Mouse (Mus musculus) C2C12 (cell line): ENCODE measurements around the gene Sept14.

Experiments used
- CTCF ChIP-seq: IDR thresholded peaks from one replicate; pipeline ENCODE4 v1.5.1; 2011; ENCODE audit not compliant: control insufficient read depth, insufficient read depth, insufficient read length
- MYOD1 ChIP-seq: IDR thresholded peaks from one replicate; pipeline ENCODE4 v1.6.1; 2011; ENCODE audit warnings: low read depth; ENCODE audit not compliant: control insufficient read depth, insufficient read length

DNA sequence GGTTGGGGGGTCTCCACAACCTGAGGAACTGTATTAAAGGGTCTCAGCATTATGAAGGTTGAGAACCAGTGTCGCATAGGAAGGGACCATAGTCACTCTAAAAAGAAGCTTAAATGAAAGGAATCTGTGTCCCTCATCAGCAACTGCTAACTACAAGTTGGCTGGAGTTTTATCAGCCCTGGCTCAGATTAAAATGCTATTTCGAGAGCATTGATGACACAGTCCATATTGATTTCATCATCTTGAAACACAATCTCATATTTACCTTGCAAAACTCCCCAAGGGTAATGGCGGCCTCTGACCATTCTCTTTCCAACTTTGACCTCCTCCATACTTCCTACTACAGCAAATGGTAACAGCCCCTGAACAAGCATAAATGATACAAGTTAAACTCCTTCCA lies 17.8 kb downstream of the Sept14 start:
- no peak for TF ChIP-seq MYOD1
- no peak for TF ChIP-seq CTCF
